Mouse (Mus musculus) myocyte (in vitro differentiated cells): ENCODE measurements at regions not wholly inside any gene's neighbourhood (a gene's known extent, or its start where the extent isn't known, plus 50 kb on each side); places are given as distances from the start of the nearest gene placed in this dataset.
A peak's percentile ranks its signal among the peaks of the same experiment; 100 is the strongest.

Source experiments
- H3K27me3 ChIP-seq: one replicate; pipeline ENCODE4 v1.6.1; 2011; ENCODE audit not compliant: control insufficient read depth, insufficient read depth, insufficient read length
- H3K36me3 ChIP-seq: one replicate; pipeline ENCODE4 v1.6.1; 2011; ENCODE audit not compliant: control insufficient read depth, insufficient read depth
- H3K4me2 ChIP-seq: one replicate; pipeline ENCODE4 v1.6.1; 2011; ENCODE audit warnings: low read depth, control low read depth
- H3K4me3 ChIP-seq: one replicate; pipeline ENCODE4 v1.5.1; 2011; ENCODE audit warnings: mild to moderate bottlenecking, control low read depth, moderate library complexity
- H3K79me2 ChIP-seq: one replicate; pipeline ENCODE4 v1.6.1; 2011; ENCODE audit not compliant: control insufficient read depth, insufficient read depth
- H3ac ChIP-seq: one replicate; pipeline ENCODE4 v1.6.1; 2011; ENCODE audit not compliant: control insufficient read depth, insufficient read length
- CEBPB ChIP-seq: IDR thresholded peaks from 2 replicates; pipeline ENCODE4 v1.6.1; 2011; ENCODE audit warnings: mild to moderate bottlenecking, moderate library complexity; ENCODE audit not compliant: poor library complexity, insufficient read depth, severe bottlenecking
- E2F4 ChIP-seq: IDR thresholded peaks from one replicate; pipeline ENCODE4 v1.6.1; 2011; ENCODE audit warnings: mild to moderate bottlenecking, control low read depth, moderate library complexity; ENCODE audit not compliant: insufficient read depth
- MAX ChIP-seq: IDR thresholded peaks from one replicate; pipeline ENCODE4 v1.6.1; 2011; ENCODE audit warnings: low read depth, mild to moderate bottlenecking, control low read depth
- MYOD1 ChIP-seq, 3 experiments: IDR thresholded peaks; one replicate each; pipeline ENCODE4 v1.6.1; 2011; ENCODE audit warnings: control low read depth in 2 of 3, low read depth in 2 of 3, mild to moderate bottlenecking in 2 of 3, moderate library complexity in 1 of 3; ENCODE audit not compliant: insufficient read length in 2 of 3, control insufficient read depth in 1 of 3
- MYOG ChIP-seq, 3 experiments: IDR thresholded peaks; one replicate each; pipeline ENCODE4 v1.6.1; 2011; ENCODE audit warnings: control low read depth in 2 of 3, low read depth in 2 of 3, mild to moderate bottlenecking in 2 of 3; ENCODE audit not compliant: insufficient read length in 2 of 3, control insufficient read depth in 1 of 3, insufficient read depth in 1 of 3
- POLR2A ChIP-seq: IDR thresholded peaks from one replicate; pipeline ENCODE4 v1.6.1; 2011; ENCODE audit warnings: low read depth, mild to moderate bottlenecking, control low read depth, moderate library complexity; ENCODE audit not compliant: insufficient read length
- POLR2AphosphoS2 ChIP-seq: IDR thresholded peaks from one replicate; pipeline ENCODE4 v1.6.1; 2011; ENCODE audit warnings: low read depth, control low read depth; ENCODE audit not compliant: insufficient read length
- REST ChIP-seq: IDR thresholded peaks from one replicate; pipeline ENCODE4 v1.6.1; 2011; ENCODE audit warnings: mild to moderate bottlenecking, control low read depth, moderate library complexity; ENCODE audit not compliant: insufficient read depth, insufficient read length
- SRF ChIP-seq: IDR thresholded peaks from one replicate; pipeline ENCODE4 v1.6.1; 2011; ENCODE audit warnings: low read depth; ENCODE audit not compliant: control insufficient read depth, insufficient read length
- TCF12 ChIP-seq: IDR thresholded peaks from one replicate; pipeline ENCODE4 v1.6.1; 2011; ENCODE audit warnings: mild to moderate bottlenecking, control low read depth; ENCODE audit not compliant: poor library complexity, insufficient read depth, severe bottlenecking
- TCF3 ChIP-seq: IDR thresholded peaks from one replicate; pipeline ENCODE4 v1.6.1; 2011; ENCODE audit warnings: low read depth, control low read depth; ENCODE audit not compliant: insufficient read length
- USF1 ChIP-seq: IDR thresholded peaks from one replicate; pipeline ENCODE4 v1.6.1; 2011; ENCODE audit warnings: low read depth, mild to moderate bottlenecking, control low read depth, moderate library complexity

DNA sequence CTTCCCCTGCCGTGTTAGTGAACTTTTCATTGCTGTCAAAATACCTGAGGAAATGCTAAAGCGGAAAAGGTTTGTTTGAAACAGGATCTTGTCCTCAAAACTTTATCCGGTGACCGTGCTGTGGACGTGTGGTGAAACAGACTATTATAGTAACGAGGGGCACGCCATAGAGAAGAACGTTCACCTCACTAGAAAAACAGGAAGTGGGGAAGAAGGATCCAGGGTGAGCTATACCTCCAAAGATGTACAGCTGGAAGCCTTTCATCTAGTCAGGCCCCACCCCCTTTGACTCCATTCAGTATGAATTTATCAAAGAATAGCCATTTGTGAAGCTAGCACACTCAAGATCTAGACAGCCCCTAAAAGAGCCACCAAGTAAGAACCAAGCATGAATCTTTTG is 135.5 kb upstream of the Dyrk2 start:
- TF ChIP-seq E2F4 (no peak), REST (no peak), MYOG (IDR thresholded peaks at IDR 0.05; ENCODE audit: control insufficient read depth in 1 of 3, insufficient read depth in 1 of 3, insufficient read length in 2 of 3, low read depth in 2 of 3) (no peak), USF1 (no peak), CEBPB (no peak), TCF12 (no peak), POLR2AphosphoS2 (no peak), MYOD1 (IDR thresholded peaks at IDR 0.05; ENCODE audit: control insufficient read depth in 1 of 3, insufficient read length in 2 of 3, low read depth in 2 of 3) (no peak), SRF (no peak), POLR2A (no peak), MAX (no peak), TCF3 (no peak)

DNA sequence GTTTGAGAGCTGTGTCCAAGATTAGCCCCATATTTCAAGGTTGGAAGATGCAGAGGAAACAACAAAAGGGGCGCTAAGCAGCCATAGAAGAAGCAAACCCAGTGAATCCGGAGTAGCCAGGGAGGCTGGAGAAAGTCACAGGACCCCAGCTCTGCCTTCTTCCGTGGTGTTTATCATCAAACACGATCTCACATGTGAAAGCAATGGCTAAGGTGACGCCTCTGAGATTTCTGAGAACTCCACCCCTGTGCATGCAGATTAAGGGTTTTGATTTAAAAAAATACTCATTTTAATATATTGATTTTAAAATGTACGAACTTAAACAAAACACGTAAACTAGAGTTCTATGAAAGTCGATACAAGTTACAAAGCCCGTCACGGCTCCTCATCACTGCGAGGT is 134.4 kb upstream of the Dyrk2 start:
- no peaks in the 10 kb centered on the region for H3K27me3 ChIP-seq
- no peaks in the 10 kb centered on the region for H3K36me3 ChIP-seq
- H3K4me2 ChIP-seq, result no peak overlapping the region
- peaks cover 6% of the 10 kb centered on the region for H3K79me2 ChIP-seq
- H3ac ChIP-seq, result no peak overlapping the region
- no peak overlapping the region for H3K4me3 ChIP-seq
- TF ChIP-seq MAX, result no peak
- no peak for TF ChIP-seq E2F4
- TF ChIP-seq POLR2A, result no peak
- TF ChIP-seq REST, result no peak
- TF ChIP-seq TCF3, result no peak
- no peak for TF ChIP-seq TCF12
- no peak for TF ChIP-seq POLR2AphosphoS2
- no peak for TF ChIP-seq MYOG (IDR thresholded peaks at IDR 0.05; ENCODE audit: control insufficient read depth in 1 of 3, insufficient read depth in 1 of 3, insufficient read length in 2 of 3, low read depth in 2 of 3)
- no peak for TF ChIP-seq CEBPB
- no peak for TF ChIP-seq USF1
- TF ChIP-seq SRF, result no peak
- TF ChIP-seq MYOD1 (IDR thresholded peaks at IDR 0.05; ENCODE audit: control insufficient read depth in 1 of 3, insufficient read length in 2 of 3, low read depth in 2 of 3), result no peak

More for the DNA sequence above, 135.5 kb upstream of the Dyrk2 start:
- Histone ChIP-seq H3K4me2 (no peak overlapping the region), H3K4me3 (no peak overlapping the region), H3K79me2 (no peaks in the 10 kb centered on the region), H3K27me3 (no peaks in the 10 kb centered on the region), H3K36me3 (no peaks in the 10 kb centered on the region), H3ac (no peak overlapping the region)

DNA sequence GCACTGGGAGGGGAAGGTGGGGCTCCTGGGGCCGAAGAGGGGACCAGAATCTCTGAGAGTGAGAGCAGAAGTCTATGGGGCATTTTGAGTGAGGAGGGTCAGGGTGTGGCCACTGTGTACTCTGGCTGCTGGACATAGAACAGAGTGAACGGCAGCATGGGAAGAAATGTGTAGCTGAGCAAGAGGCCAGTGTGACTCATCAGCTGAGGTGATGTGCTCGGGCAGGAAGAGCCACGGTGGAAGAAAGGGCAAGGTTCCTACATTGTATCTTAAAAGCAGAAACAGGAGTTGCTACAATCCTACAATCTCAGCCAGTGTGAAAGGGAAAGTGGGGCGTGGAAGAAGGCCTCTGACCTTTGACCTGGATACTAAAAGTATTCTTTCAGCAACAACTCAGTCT is 133.8 kb upstream of the Dyrk2 start:
- TF ChIP-seq POLR2AphosphoS2 (no peak), REST (no peak), E2F4 (no peak), CEBPB (no peak), MYOD1 (IDR thresholded peaks at IDR 0.05; ENCODE audit: control insufficient read depth in 1 of 3, insufficient read length in 2 of 3, low read depth in 2 of 3) (no peak), TCF3 (no peak), POLR2A (no peak), TCF12 (no peak), MYOG (IDR thresholded peaks at IDR 0.05; ENCODE audit: control insufficient read depth in 1 of 3, insufficient read depth in 1 of 3, insufficient read length in 2 of 3, low read depth in 2 of 3) (no peak), USF1 (no peak), SRF (no peak), MAX (no peak)
- Histone ChIP-seq H3ac (no peak overlapping the region), H3K36me3 (no peaks in the 10 kb centered on the region), H3K79me2 (peaks cover 6% of the 10 kb centered on the region), H3K4me3 (no peak overlapping the region), H3K27me3 (no peaks in the 10 kb centered on the region), H3K4me2 (peak overlapping the region; percentile 24)

DNA sequence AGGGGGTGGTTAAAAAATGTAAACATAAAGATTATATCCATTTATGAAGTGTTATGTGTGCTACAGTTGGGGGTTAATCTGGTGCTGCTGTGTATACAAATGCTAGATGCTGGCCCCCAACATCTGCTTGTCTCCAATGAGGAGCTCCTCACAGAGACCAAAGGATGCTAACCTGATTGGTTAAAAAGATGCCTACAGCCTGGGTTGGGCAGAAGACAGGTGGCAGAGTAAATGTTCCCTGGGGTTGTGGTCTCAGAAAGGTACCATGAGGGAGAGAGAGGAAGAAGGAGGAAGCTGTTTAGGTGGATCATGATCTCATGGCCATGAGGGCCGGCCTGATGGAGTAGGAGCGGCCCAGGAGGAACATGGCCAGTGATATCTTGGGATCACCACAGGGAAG is 133.0 kb upstream of the Dyrk2 start:
- Histone ChIP-seq H3ac (no peak overlapping the region), H3K4me3 (no peak overlapping the region), H3K79me2 (peaks cover 6% of the 10 kb centered on the region), H3K4me2 (no peak overlapping the region), H3K27me3 (no peaks in the 10 kb centered on the region), H3K36me3 (no peaks in the 10 kb centered on the region)
- TF ChIP-seq POLR2A, result no peak
- no peak for TF ChIP-seq MAX
- no peak for TF ChIP-seq MYOD1 (IDR thresholded peaks at IDR 0.05; ENCODE audit: control insufficient read depth in 1 of 3, insufficient read length in 2 of 3, low read depth in 2 of 3)
- TF ChIP-seq E2F4, result no peak
- no peak for TF ChIP-seq MYOG (IDR thresholded peaks at IDR 0.05; ENCODE audit: control insufficient read depth in 1 of 3, insufficient read depth in 1 of 3, insufficient read length in 2 of 3, low read depth in 2 of 3)
- no peak for TF ChIP-seq CEBPB
- no peak for TF ChIP-seq USF1
- no peak for TF ChIP-seq POLR2AphosphoS2
- no peak for TF ChIP-seq SRF
- TF ChIP-seq TCF3, result no peak
- no peak for TF ChIP-seq TCF12
- no peak for TF ChIP-seq REST

DNA sequence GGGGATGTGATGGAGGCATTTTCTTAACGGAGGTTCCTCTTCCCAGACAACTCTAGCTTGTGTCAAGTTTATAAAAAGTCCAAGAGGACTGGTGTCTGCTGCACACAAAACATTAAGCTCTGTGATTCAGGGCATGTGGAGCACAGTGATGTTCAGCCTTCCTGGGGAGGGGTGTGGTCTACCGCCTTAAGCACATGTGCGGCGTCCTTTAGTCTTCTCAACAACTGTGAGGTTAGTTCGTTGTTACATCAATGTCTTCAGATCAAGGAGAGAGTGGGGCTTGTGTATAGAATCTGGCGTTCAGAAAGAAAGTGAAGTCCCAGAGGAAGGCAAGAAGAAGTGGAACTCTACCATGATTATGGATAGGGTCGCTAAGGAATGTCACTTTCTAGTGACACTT is 131.9 kb upstream of the Dyrk2 start:
- H3ac ChIP-seq, result no peak overlapping the region

More for the DNA sequence above, 131.9 kb upstream of the Dyrk2 start:
- TF ChIP-seq MAX (no peak), E2F4 (no peak), REST (no peak), POLR2AphosphoS2 (no peak), CEBPB (no peak), USF1 (no peak), SRF (no peak), TCF12 (no peak), MYOD1 (IDR thresholded peaks at IDR 0.05; ENCODE audit: control insufficient read depth in 1 of 3, insufficient read length in 2 of 3, low read depth in 2 of 3) (no peak), MYOG (IDR thresholded peaks at IDR 0.05; ENCODE audit: control insufficient read depth in 1 of 3, insufficient read depth in 1 of 3, insufficient read length in 2 of 3, low read depth in 2 of 3) (no peak), POLR2A (no peak), TCF3 (no peak)
- peaks cover 6% of the 10 kb centered on the region for H3K79me2 ChIP-seq
- no peaks in the 10 kb centered on the region for H3K27me3 ChIP-seq
- H3K4me2 ChIP-seq, result peak overlapping the region; percentile 66
- H3K4me3 ChIP-seq, result no peak overlapping the region
- H3K36me3 ChIP-seq, result no peaks in the 10 kb centered on the region
